Mouse (Mus musculus) liver, embryonic 11.5 days (tissue): Measurements from ENCODE around the gene Rbm5. TPM values are rescaled to one million over a fixed set of nuclear protein-coding genes. Genes with fewer than 3 reads are reported as not detected.

Experiments used
- ATAC-seq: fragments of 200-750 bp; cut with Nextera tagmentation; replicated peaks from 2 replicates; pipeline ENCODE4 v1.8.0; 2017; ENCODE audit warnings: moderate number of reproducible peaks, mild to moderate bottlenecking, moderate TSS enrichment, moderate library complexity; ENCODE audit not compliant: low FRiP score
- DNase-seq: peaks from one replicate; pipeline ENCODE4 v3.0.0-alpha.2; 2017; ENCODE audit warnings: low spot score
- H3K27ac ChIP-seq: fragments of 300-500 bp; sonication (generic); 2 replicates; pipeline ENCODE4 v1.5.1; 2014; ENCODE audit warnings: mild to moderate bottlenecking, low read depth, low read length, control low read depth
- H3K27me3 ChIP-seq: fragments of 300-500 bp; sonication (generic); replicated peaks from 2 replicates; pipeline ENCODE4 v1.6.1; 2014; ENCODE audit warnings: low read length, mixed read lengths; ENCODE audit not compliant: control insufficient read depth, insufficient read depth
- H3K36me3 ChIP-seq: fragments of 300-500 bp; sonication (generic); 2 replicates; pipeline ENCODE4 v1.6.1; 2014; ENCODE audit warnings: mild to moderate bottlenecking, low read length, moderate library complexity, mixed read lengths; ENCODE audit not compliant: control insufficient read depth, insufficient read depth
- H3K4me1 ChIP-seq: fragments of 300-500 bp; sonication (generic); replicated peaks from 2 replicates; pipeline ENCODE4 v1.6.1; 2014; ENCODE audit warnings: low read length, mixed read lengths; ENCODE audit not compliant: control insufficient read depth, insufficient read depth
- H3K4me2 ChIP-seq: fragments of 300-500 bp; sonication (generic); 2 replicates; pipeline ENCODE4 v1.6.1; 2014; ENCODE audit warnings: mild to moderate bottlenecking, control low read depth, moderate library complexity
- H3K4me3 ChIP-seq: fragments of 300-500 bp; sonication (generic); 2 replicates; pipeline ENCODE4 v1.5.1; 2014; ENCODE audit warnings: low read depth, low read length, control low read depth
- H3K9ac ChIP-seq: fragments of 300-500 bp; sonication (generic); 2 replicates; pipeline ENCODE4 v1.6.1; 2014; ENCODE audit warnings: low read depth, low read length, control low read depth
- H3K9me3 ChIP-seq: fragments of 300-500 bp; sonication (generic); 2 replicates; pipeline ENCODE4 v1.6.1; 2016; ENCODE audit warnings: low read length, inconsistent platforms, mixed read lengths; ENCODE audit not compliant: control insufficient read depth
- WGBS: fragments of 180-500 bp; shearing (Covaris S2); extraction: QIAGEN DNeasy Blood & Tissue Kit; methylation state at CpG from one replicate; pipeline ENCODE4 v1.1.7; 2014; 5-methylcytosine and 5-hydroxymethylcytosine counted together
- polyA plus RNA-seq: library from polyadenylated mRNA; unstranded; fragments of >200 nt; fragmentation: Nextera tagmentation; extraction: Ambion mirVana; gene quantifications from 2 replicates; pipeline ENCODE4 v1.2.1, GENCODE M21; 2014

The Rbm5 gene
- polyA plus RNA-seq, 1 experiment from 2014 or later, result 123 TPM

DNA sequence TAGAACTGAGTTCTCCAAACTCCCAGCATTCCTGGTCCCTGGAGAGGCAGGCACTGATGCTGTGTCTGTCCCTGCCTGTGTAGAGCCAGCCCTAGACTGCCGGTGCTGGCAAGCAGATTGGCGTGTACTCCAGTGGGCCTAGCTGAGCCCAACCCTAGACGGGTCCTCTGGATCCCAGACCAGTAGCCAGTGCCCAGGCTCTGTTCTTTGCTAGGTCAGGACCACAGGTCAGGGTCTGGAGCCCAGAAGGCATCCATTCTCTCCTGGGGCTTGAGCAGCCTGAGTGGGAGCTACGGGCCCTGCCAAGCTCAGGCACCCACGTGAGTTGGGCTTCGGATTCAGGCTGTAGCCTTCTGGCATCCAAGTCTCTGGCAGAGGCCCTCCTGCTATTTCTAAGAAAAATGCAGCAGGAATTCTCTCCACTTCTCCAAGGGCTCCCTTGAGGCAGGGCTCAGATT lies 70.7 kb downstream of the Rbm5 start:
- Histone ChIP-seq H3K4me1 (peaks cover 43% of the 10 kb centered on the region), H3K4me2 (no peak overlapping the region), H3K9me3 (no peaks in the 10 kb centered on the region), H3K36me3 (no peaks in the 10 kb centered on the region), H3K27ac (peak overlapping the region; percentile 59; the same call in 1 of the 2 replicates), H3K27me3 (peaks cover 17% of the 10 kb centered on the region), H3K9ac (no peak overlapping the region; the same call in 1 of the 2 replicates), H3K4me3 (no peak overlapping the region)
- ATAC-seq (no peak), DNase-seq (no peak)
- 60% methylated on average over 6 of the region's 6 CpGs for WGBS

DNA sequence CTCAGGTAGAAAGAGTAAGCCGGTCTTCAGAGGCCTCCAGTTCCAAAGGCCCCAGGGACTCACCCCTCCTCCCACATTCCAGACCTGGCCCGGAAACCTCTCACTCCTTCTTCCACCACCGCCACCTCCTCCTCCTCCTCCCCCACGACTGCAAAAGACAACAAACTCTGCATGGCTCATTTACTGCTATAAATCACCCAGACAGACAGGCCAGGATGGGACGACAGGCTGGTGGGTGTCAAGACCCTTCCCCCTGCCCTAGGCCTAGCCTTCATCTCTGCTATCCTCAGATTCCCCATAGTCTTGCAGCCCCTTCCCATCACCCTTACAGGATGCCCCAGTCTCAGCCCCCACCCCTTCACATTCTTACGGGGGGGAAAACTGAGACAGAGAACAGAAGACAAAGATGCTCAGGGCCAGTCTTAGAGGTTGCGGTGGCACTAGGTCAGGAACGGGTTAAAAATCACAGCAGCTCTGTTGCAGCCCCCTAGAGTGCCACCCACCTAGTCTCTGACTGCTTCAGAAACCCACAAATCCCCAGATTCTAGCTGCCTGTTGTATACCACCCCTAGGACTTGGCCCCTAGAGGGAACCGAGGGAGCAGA lies 71.3 kb downstream of the Rbm5 start:
- Histone ChIP-seq H3K4me1 (peaks cover 42% of the 10 kb centered on the region), H3K9me3 (no peaks in the 10 kb centered on the region), H3K36me3 (no peaks in the 10 kb centered on the region), H3K27ac (peak overlapping the region; percentile 59; the same call in 1 of the 2 replicates), H3K4me3 (no peak overlapping the region), H3K27me3 (peaks cover 17% of the 10 kb centered on the region), H3K9ac (no peak overlapping the region), H3K4me2 (no peak overlapping the region; the same call in 1 of the 2 replicates)
- no peak for DNase-seq
- 24% methylated on average over 9 of the region's 9 CpGs for WGBS
- ATAC-seq, result no peak

DNA sequence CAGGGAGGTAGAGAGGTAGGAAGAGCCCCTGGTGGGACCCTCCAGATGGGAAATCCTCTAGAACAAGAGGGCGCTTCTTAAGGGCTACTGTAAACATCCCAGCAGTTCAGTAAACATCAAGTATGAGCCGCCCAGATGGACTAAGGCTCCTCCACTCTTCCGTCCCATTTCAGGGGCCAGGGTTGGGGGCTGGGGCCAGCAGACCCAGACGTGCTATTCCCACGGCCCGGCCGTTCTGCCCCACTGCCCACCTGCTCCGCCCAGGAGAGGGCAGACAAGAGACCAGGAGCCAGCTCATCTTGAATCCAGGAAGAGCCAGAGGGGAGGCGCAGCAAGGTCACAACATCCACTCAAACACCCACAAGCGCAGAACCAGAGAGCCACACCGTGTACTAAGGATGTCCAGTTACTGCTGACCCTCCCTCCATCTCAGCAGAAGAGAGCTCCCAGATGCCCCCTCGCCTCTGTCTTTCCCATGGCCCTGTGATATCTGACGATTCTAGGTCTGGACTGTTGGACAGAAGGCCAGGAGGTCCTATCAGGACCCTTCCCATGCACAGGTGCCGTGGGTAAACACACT lies 72.1 kb downstream of the Rbm5 start:
- Histone ChIP-seq H3K4me1 (peaks cover 38% of the 10 kb centered on the region), H3K9ac (0 out of 2 replicates have a peak overlapping the region, but pooled peaks have one; percentile 14), H3K4me2 (peak overlapping the region; percentile 21; the same call in 1 of the 2 replicates), H3K27me3 (peaks cover 17% of the 10 kb centered on the region), H3K36me3 (no peaks in the 10 kb centered on the region), H3K9me3 (no peaks in the 10 kb centered on the region), H3K4me3 (no peak overlapping the region), H3K27ac (peak overlapping the region; percentile 49)
- WGBS, result 31% methylated on average over 14 of the region's 14 CpGs
- DNase-seq (no peak), ATAC-seq (no peak)

GRCm38 (mm10) chr9:107697811-107698521 lies 72.8 kb downstream of the Rbm5 start:
- no peaks in the 10 kb centered on the region for H3K36me3 ChIP-seq
- 45% methylated on average over 14 of the region's 14 CpGs for WGBS
- H3K4me3 ChIP-seq, result no peak overlapping the region
- DNase-seq (no peak), ATAC-seq (no peak)
- no peak overlapping the region for H3K9ac ChIP-seq
- H3K27me3 ChIP-seq, result peaks cover 17% of the 10 kb centered on the region
- H3K4me2 ChIP-seq, result no peak overlapping the region
- H3K27ac ChIP-seq, result peak overlapping the region; percentile 49; the same call in 1 of the 2 replicates
- H3K4me1 ChIP-seq, result peaks cover 38% of the 10 kb centered on the region
- H3K9me3 ChIP-seq, result no peaks in the 10 kb centered on the region

- DNase-seq (no peak), ATAC-seq (0 out of 2 replicates have a peak, but pooled peaks have one; percentile 21)
- H3K4me2 ChIP-seq, result no peak overlapping the region; the same call in 1 of the 2 replicates
- WGBS, result 49% methylated on average over 9 of the region's 9 CpGs
- no peaks in the 10 kb centered on the region for H3K36me3 ChIP-seq
- peaks cover 17% of the 10 kb centered on the region for H3K27me3 ChIP-seq
- no peak overlapping the region for H3K4me3 ChIP-seq
- peaks cover 30% of the 10 kb centered on the region for H3K4me1 ChIP-seq
- no peaks in the 10 kb centered on the region for H3K9me3 ChIP-seq
- H3K27ac ChIP-seq, result no peak overlapping the region
- H3K9ac ChIP-seq, result no peak overlapping the region
Measured at GRCm38 (mm10) chr9:107696845-107697610, 73.8 kb downstream of the Rbm5 start.

DNA sequence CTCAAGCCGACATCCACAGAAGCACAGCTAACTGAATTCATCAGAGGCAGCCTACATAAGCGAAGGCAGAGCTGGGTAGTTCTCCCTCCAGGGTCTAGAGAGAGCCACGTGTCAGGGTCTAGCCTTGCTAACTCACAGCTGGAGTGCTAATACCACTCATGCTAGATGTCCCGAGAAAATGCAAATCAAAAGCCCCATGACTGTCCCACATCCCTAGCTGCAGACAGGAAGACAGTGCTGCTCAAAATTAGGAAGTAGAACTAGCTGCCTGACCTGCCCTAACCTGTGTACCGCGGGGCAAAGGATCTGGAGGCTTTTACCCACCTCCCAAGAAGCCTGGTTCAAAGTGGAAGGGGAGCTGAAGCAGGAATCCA lies 74.7 kb downstream of the Rbm5 start:
- Histone ChIP-seq H3K9me3 (no peaks in the 10 kb centered on the region), H3K4me2 (no peak overlapping the region), H3K4me3 (no peak overlapping the region), H3K9ac (no peak overlapping the region), H3K36me3 (no peaks in the 10 kb centered on the region), H3K27ac (no peak overlapping the region), H3K4me1 (peaks cover 30% of the 10 kb centered on the region), H3K27me3 (peaks cover 17% of the 10 kb centered on the region)
- no peak for ATAC-seq
- no peak for DNase-seq
- 30% methylated on average over 6 of the region's 6 CpGs for WGBS

DNA sequence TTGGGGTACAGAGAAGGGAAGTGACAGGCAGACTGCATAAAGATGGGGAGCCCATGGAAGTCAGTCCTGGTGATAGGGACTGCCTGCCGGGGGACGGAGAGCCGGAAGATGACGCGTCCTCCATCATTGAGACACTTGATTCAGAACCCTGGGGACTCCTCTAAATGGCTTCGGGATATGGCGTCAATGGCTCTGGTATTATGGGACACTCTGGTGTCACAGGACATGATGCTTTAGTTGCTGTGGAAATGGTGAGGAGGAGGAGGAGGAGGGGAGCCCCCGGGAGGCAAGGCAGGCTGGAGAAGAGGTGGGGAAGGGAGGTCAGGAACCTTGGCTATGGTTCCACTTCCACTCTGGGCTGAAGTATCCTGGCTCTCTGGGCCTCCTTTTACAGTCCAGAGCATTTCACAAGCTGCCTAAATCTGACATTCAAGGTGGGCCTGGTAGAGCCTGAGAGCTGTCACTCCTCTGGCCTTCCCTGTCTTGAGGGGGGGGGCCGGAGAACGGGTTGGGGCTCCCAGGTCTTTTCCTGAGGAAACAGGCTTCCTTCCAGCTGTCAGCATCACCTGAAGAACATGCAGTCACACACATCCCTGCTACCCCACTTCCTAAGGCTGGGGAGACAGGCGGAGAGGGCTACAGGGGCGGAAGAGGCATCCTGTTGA lies 75.2 kb downstream of the Rbm5 start:
- H3K9ac ChIP-seq, result no peak overlapping the region
- peaks cover 17% of the 10 kb centered on the region for H3K27me3 ChIP-seq
- H3K4me1 ChIP-seq, result peaks cover 28% of the 10 kb centered on the region
- no peak overlapping the region for H3K4me3 ChIP-seq
- 79% methylated on average over 12 of the region's 12 CpGs for WGBS
- H3K27ac ChIP-seq, result no peak overlapping the region
- no peak overlapping the region for H3K4me2 ChIP-seq
- no peaks in the 10 kb centered on the region for H3K9me3 ChIP-seq
- no peak for ATAC-seq
- no peak for DNase-seq
- H3K36me3 ChIP-seq, result no peaks in the 10 kb centered on the region

DNA sequence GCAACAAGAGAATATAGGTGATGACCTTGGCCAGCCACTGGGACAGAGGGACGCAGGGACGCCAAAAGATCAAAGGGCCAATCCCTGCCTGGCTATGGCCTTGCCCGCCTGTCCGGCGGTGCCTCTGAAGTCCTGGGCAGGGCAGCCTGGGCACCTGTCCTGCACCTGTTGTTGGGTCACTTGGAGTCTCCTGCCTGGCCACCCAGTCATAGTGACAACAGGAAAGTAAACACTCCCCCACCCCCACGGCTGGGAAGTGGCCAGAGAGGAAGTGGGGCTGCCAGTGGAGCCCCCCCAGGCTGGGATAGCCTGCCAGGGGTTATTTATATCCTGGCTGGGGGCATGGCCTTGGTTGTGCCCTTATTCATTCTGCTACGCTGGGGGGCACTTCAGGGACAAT lies 76.2 kb downstream of the Rbm5 start:
- no peak overlapping the region for H3K4me2 ChIP-seq
- no peaks in the 10 kb centered on the region for H3K9me3 ChIP-seq
- WGBS, result 66% methylated on average over 7 of the region's 7 CpGs
- no peak overlapping the region for H3K4me3 ChIP-seq
- no peak overlapping the region for H3K27ac ChIP-seq
- no peak for ATAC-seq
- H3K36me3 ChIP-seq, result no peaks in the 10 kb centered on the region; the same call in 1 of the 2 replicates
- peaks cover 25% of the 10 kb centered on the region for H3K4me1 ChIP-seq
- H3K27me3 ChIP-seq, result peaks cover 9% of the 10 kb centered on the region
- DNase-seq, result no peak
- no peak overlapping the region for H3K9ac ChIP-seq
